Mouse (Mus musculus) myocyte (in vitro differentiated cells): ENCODE results near the gene Maats1. TPM values are rescaled to one million over a fixed set of nuclear protein-coding genes. Genes with fewer than 3 reads are reported as not detected.
A peak's percentile ranks its signal among the peaks of the same experiment; 100 is the strongest.

Source experiments
- H3K27me3 ChIP-seq: one replicate; pipeline ENCODE4 v1.6.1; 2011; ENCODE audit not compliant: control insufficient read depth, insufficient read depth, insufficient read length
- H3K36me3 ChIP-seq: one replicate; pipeline ENCODE4 v1.6.1; 2011; ENCODE audit not compliant: control insufficient read depth, insufficient read depth
- H3K4me2 ChIP-seq: one replicate; pipeline ENCODE4 v1.6.1; 2011; ENCODE audit warnings: low read depth, control low read depth
- H3K4me3 ChIP-seq: one replicate; pipeline ENCODE4 v1.5.1; 2011; ENCODE audit warnings: mild to moderate bottlenecking, control low read depth, moderate library complexity
- H3K79me2 ChIP-seq: one replicate; pipeline ENCODE4 v1.6.1; 2011; ENCODE audit not compliant: control insufficient read depth, insufficient read depth
- H3ac ChIP-seq: one replicate; pipeline ENCODE4 v1.6.1; 2011; ENCODE audit not compliant: control insufficient read depth, insufficient read length
- CEBPB ChIP-seq: IDR thresholded peaks from 2 replicates; pipeline ENCODE4 v1.6.1; 2011; ENCODE audit warnings: mild to moderate bottlenecking, moderate library complexity; ENCODE audit not compliant: poor library complexity, insufficient read depth, severe bottlenecking
- E2F4 ChIP-seq: IDR thresholded peaks from one replicate; pipeline ENCODE4 v1.6.1; 2011; ENCODE audit warnings: mild to moderate bottlenecking, control low read depth, moderate library complexity; ENCODE audit not compliant: insufficient read depth
- MAX ChIP-seq: IDR thresholded peaks from one replicate; pipeline ENCODE4 v1.6.1; 2011; ENCODE audit warnings: low read depth, mild to moderate bottlenecking, control low read depth
- MYOD1 ChIP-seq, 3 experiments: IDR thresholded peaks; one replicate each; pipeline ENCODE4 v1.6.1; 2011; ENCODE audit warnings: control low read depth in 2 of 3, low read depth in 2 of 3, mild to moderate bottlenecking in 2 of 3, moderate library complexity in 1 of 3; ENCODE audit not compliant: insufficient read length in 2 of 3, control insufficient read depth in 1 of 3
- MYOG ChIP-seq, 3 experiments: IDR thresholded peaks; one replicate each; pipeline ENCODE4 v1.6.1; 2011; ENCODE audit warnings: control low read depth in 2 of 3, low read depth in 2 of 3, mild to moderate bottlenecking in 2 of 3; ENCODE audit not compliant: insufficient read length in 2 of 3, control insufficient read depth in 1 of 3, insufficient read depth in 1 of 3
- POLR2A ChIP-seq: IDR thresholded peaks from one replicate; pipeline ENCODE4 v1.6.1; 2011; ENCODE audit warnings: low read depth, mild to moderate bottlenecking, control low read depth, moderate library complexity; ENCODE audit not compliant: insufficient read length
- POLR2AphosphoS2 ChIP-seq: IDR thresholded peaks from one replicate; pipeline ENCODE4 v1.6.1; 2011; ENCODE audit warnings: low read depth, control low read depth; ENCODE audit not compliant: insufficient read length
- REST ChIP-seq: IDR thresholded peaks from one replicate; pipeline ENCODE4 v1.6.1; 2011; ENCODE audit warnings: mild to moderate bottlenecking, control low read depth, moderate library complexity; ENCODE audit not compliant: insufficient read depth, insufficient read length
- SRF ChIP-seq: IDR thresholded peaks from one replicate; pipeline ENCODE4 v1.6.1; 2011; ENCODE audit warnings: low read depth; ENCODE audit not compliant: control insufficient read depth, insufficient read length
- TCF12 ChIP-seq: IDR thresholded peaks from one replicate; pipeline ENCODE4 v1.6.1; 2011; ENCODE audit warnings: mild to moderate bottlenecking, control low read depth; ENCODE audit not compliant: poor library complexity, insufficient read depth, severe bottlenecking
- TCF3 ChIP-seq: IDR thresholded peaks from one replicate; pipeline ENCODE4 v1.6.1; 2011; ENCODE audit warnings: low read depth, control low read depth; ENCODE audit not compliant: insufficient read length
- USF1 ChIP-seq: IDR thresholded peaks from one replicate; pipeline ENCODE4 v1.6.1; 2011; ENCODE audit warnings: low read depth, mild to moderate bottlenecking, control low read depth, moderate library complexity
- polyA plus RNA-seq: library from polyadenylated mRNA; unstranded; fragments of >200 nt; fragmentation: generic; extraction: Trizol; gene quantifications from one replicate; pipeline ENCODE4 v1.2.1, GENCODE M21; 2012; ENCODE audit warnings: missing spikeins

Maats1 gene
- 1.1 TPM for polyA plus RNA-seq

DNA sequence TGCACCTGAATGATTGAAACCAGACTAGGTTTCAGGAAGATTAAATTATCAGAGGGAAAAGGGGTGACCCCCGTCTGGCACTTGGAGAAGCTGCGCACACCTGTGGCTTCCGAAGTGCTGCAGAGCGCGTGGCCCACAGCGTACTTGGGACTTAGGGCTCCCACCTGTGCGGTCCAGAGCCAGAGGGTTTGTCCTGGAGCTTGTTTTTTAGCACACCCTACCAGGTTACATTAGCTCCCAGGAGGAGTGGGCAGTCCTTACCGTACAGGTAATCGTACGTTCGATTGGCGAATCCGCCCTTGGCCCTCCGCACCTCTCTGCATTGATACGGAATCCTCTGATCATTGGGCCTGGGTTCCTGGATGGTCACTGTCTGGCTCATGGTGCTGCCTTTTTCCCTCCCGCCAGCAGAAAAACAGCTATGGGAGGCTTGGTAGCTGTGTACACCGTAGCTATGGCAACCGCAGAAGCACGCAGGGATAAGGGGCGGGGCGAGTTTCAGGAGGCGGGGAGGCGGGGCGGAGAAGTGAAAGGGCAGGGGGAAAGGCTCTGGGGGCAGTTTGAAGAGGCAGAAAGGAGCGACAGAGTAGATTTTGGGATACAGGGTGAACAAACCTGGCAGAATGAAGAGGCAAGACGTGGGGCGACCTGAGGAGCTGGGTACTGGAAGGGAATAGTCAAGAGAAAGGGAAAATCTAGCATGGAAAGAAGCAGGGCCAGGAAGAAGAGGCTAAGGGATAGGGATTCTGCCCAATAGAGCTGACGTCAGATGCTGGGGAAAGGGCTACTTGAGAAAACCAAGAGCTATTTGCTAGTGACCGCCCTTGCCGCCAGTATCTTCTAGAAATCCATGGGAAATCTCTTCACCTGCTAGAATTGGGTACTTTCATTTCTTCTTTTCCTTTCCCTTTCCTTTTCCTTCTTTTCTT, at the start of gene Maats1:
Gene Maats1 (minus strand): TSS at position 748 of the 929 bp plus-strand sequence.
- Histone ChIP-seq H3K36me3 (no peaks in the 10 kb centered on the region), H3K27me3 (no peaks in the 10 kb centered on the region), H3K4me2 (peak within 1 kb of the TSS; percentile 22), H3ac (no peak within 1 kb of the TSS), H3K79me2 (no peaks in the 10 kb centered on the region), H3K4me3 (no peak within 1 kb of the TSS)
- TF ChIP-seq TCF3: no peak
- TF ChIP-seq MAX: no peak
- TF ChIP-seq E2F4: no peak
- TF ChIP-seq MYOG (IDR thresholded peaks at IDR 0.05; ENCODE audit: control insufficient read depth in 1 of 3, insufficient read depth in 1 of 3, insufficient read length in 2 of 3, low read depth in 2 of 3): no peak
- TF ChIP-seq MYOD1 (IDR thresholded peaks at IDR 0.05; ENCODE audit: control insufficient read depth in 1 of 3, insufficient read length in 2 of 3, low read depth in 2 of 3): no peak
- TF ChIP-seq CEBPB: no peak
- TF ChIP-seq POLR2AphosphoS2: no peak
- no peak for TF ChIP-seq USF1
- no peak for TF ChIP-seq REST

DNA sequence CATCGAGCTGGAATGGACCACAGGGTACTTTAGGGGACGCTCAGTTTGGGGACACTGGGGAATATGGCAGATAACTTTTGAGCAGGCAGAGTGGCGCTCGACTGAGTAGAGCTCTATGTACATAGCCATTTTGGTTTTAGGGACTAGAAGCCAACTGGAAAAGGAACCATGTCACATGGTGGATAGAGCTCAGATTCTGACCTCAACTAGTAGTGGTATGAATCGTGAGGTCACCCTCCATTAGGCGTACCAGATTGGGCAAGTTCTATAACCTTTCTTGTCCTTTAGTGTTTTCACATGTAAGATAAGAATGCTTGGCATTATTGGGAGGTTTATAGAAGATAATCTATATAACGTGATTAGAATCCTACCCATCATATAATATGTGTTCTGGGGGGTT, 48.4 kb upstream of the Maats1 start:
- no peak overlapping the region for H3ac ChIP-seq
- TF ChIP-seq MYOD1 (IDR thresholded peaks at IDR 0.05; ENCODE audit: control insufficient read depth in 1 of 3, insufficient read length in 2 of 3, low read depth in 2 of 3) (no peak), MYOG (IDR thresholded peaks at IDR 0.05; ENCODE audit: control insufficient read depth in 1 of 3, insufficient read depth in 1 of 3, insufficient read length in 2 of 3, low read depth in 2 of 3) (no peak), POLR2AphosphoS2 (no peak), REST (no peak), CEBPB (no peak), TCF12 (no peak), POLR2A (no peak), USF1 (no peak), SRF (no peak), MAX (no peak), E2F4 (no peak), TCF3 (no peak)

DNA sequence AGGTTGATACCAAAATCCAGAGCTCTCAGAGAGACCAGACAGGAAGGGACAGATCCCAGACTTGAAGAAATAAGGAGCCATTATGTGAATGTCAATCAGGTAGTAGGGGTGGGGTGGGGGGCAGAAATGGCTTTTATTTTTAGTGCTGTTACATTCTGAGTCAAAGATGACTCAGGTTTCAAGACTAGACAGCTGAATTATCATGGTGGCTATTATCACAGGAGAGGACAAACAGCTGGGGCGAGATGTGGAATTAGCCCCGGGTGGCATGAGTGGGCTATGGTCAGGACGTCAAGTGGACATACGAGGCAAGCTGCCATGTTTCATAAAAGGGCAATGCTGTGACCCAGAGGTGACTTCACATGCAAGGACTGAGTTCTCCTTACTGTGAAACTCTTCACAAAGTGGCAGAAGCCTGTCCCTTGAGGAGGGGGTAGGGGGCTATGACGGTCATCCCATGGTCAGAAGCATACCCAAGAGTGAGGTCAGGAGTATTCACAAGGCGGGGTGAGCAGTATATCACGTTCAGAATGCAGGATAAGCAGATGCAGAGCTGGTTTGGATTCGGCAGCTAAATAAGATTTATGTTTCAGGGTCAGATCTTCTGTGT, 47.4 kb upstream of the Maats1 start:
- Histone ChIP-seq H3K27me3 (no peaks in the 10 kb centered on the region), H3ac (no peak overlapping the region), H3K79me2 (no peaks in the 10 kb centered on the region), H3K36me3 (no peaks in the 10 kb centered on the region), H3K4me2 (peak overlapping the region; percentile 56), H3K4me3 (no peak overlapping the region)
- TF ChIP-seq POLR2A: no peak
- no peak for TF ChIP-seq MAX
- TF ChIP-seq SRF: peak; percentile 46
- TF ChIP-seq REST: no peak
- no peak for TF ChIP-seq E2F4
- no peak for TF ChIP-seq CEBPB
- peak; percentile 49 for TF ChIP-seq TCF3
- no peak for TF ChIP-seq USF1
- peak; percentile 28 to 91 (median 75) for TF ChIP-seq MYOD1 (IDR thresholded peaks at IDR 0.05; ENCODE audit: control insufficient read depth in 1 of 3, insufficient read length in 2 of 3, low read depth in 2 of 3)
- peak; percentile 83 for TF ChIP-seq TCF12
- TF ChIP-seq MYOG (IDR thresholded peaks at IDR 0.05; ENCODE audit: control insufficient read depth in 1 of 3, insufficient read depth in 1 of 3, insufficient read length in 2 of 3, low read depth in 2 of 3): peak; percentile 66 to 92 (median 87)
- no peak for TF ChIP-seq POLR2AphosphoS2

More for the DNA sequence above, 48.4 kb upstream of the Maats1 start:
- Histone ChIP-seq H3K36me3 (no peaks in the 10 kb centered on the region), H3K79me2 (no peaks in the 10 kb centered on the region), H3K4me2 (no peak overlapping the region), H3K27me3 (no peaks in the 10 kb centered on the region), H3K4me3 (no peak overlapping the region)

DNA sequence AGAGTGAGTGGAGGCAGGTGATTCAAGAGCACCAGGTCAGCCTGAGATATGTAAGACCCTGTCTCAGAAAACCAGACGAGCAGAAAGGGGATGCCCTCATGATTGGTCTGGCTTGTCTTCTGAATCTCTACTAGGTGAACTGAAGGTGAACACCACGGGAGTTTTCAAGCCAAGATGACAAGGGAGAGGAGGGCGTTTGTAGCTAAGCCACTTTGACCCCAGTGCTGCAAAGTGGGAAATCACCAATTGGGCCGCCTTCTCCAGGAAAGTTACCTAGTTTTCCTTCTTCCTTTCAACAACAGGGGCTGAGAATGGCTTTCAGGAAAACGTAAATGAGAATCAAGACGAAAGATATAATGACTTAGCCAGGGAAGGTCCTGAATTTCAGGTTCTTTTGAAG, 46.8 kb upstream of the Maats1 start:
- H3K79me2 ChIP-seq: no peaks in the 10 kb centered on the region
- TF ChIP-seq MYOD1 (IDR thresholded peaks at IDR 0.05; ENCODE audit: control insufficient read depth in 1 of 3, insufficient read length in 2 of 3, low read depth in 2 of 3) (no peak), MYOG (IDR thresholded peaks at IDR 0.05; ENCODE audit: control insufficient read depth in 1 of 3, insufficient read depth in 1 of 3, insufficient read length in 2 of 3, low read depth in 2 of 3) (no peak), E2F4 (no peak), USF1 (no peak), TCF3 (no peak), SRF (no peak), POLR2AphosphoS2 (no peak), MAX (no peak), TCF12 (no peak), REST (no peak), CEBPB (no peak)
- H3K36me3 ChIP-seq: no peaks in the 10 kb centered on the region
- no peak overlapping the region for H3ac ChIP-seq
- no peaks in the 10 kb centered on the region for H3K27me3 ChIP-seq
- H3K4me2 ChIP-seq: peak overlapping the region; percentile 56
- H3K4me3 ChIP-seq: no peak overlapping the region
